In genomic region chr5:112020882-112021281, GRCm38 (mm10) we compare ENCODE assay signal across 12 mouse cellular contexts.
DNase-seq lines count a peak whose midpoint lies in the region; ATAC-seq lines count a peak whose summit lies in the region.
"Had no signal": no experiment of that assay in that cellular context is flagged by ENCODE, and none has a peak within 500 bp of the region (broad histone marks: within the 10 kb centered on the region; RNA-seq: fewer than 3 reads in every experiment).

No protein-coding gene starts in this region.

- H3K4me2 ChIP-seq in forebrain, embryonic 16.5 days (ENCODE audit: low read length), result no peak overlapping the region
- H3K4me2 ChIP-seq in neural tube, embryonic 15.5 days, result no peak overlapping the region

- no peaks in the 10 kb centered on the region; the same call in 1 of the 2 replicates for H3K9me3 ChIP-seq in heart, embryonic 10.5 days
- no peaks in the 10 kb centered on the region for H3K9me3 ChIP-seq in forebrain, embryonic 16.5 days (ENCODE audit: control insufficient read depth, low read length)
- no peaks in the 10 kb centered on the region for H3K9me3 ChIP-seq in neural tube, embryonic 15.5 days (replicated peaks)
- H3K9me3 ChIP-seq: embryonic facial prominence, embryonic 10.5 days had no signal

- H3K27me3 ChIP-seq in heart, embryonic 10.5 days (ENCODE audit: insufficient read depth, poor library complexity, severe bottlenecking), result peaks cover 10% of the 10 kb centered on the region; the same call in 1 of the 2 replicates
- no peaks in the 10 kb centered on the region for H3K27me3 ChIP-seq in forebrain, embryonic 16.5 days (replicated peaks; ENCODE audit: control insufficient read depth, insufficient read depth, low read length)
- peaks cover 8% of the 10 kb centered on the region for H3K27me3 ChIP-seq in neural tube, embryonic 15.5 days (replicated peaks)

- peak; percentile 86 for ATAC-seq in forebrain, embryonic 16.5 days
- peak; percentile 59; the same call in 1 of the 2 replicates for ATAC-seq in neural tube, embryonic 15.5 days (ENCODE audit: low FRiP score)

- no peak overlapping the region for H3K4me3 ChIP-seq in heart, embryonic 10.5 days
- no peak overlapping the region for H3K4me3 ChIP-seq in forebrain, embryonic 16.5 days (replicated peaks; ENCODE audit: low read length)
- no peak overlapping the region for H3K4me3 ChIP-seq in neural tube, embryonic 15.5 days (replicated peaks)
- H3K4me3 ChIP-seq: embryonic facial prominence, embryonic 10.5 days; left cerebral cortex, adult 2 months had no signal

- H3K9ac ChIP-seq in forebrain, embryonic 16.5 days (replicated peaks; ENCODE audit: low read depth, low read length), result no peak overlapping the region
- H3K9ac ChIP-seq in neural tube, embryonic 15.5 days (replicated peaks), result no peak overlapping the region

- H3K4me1 ChIP-seq in heart, embryonic 10.5 days, result no peaks in the 10 kb centered on the region
- H3K4me1 ChIP-seq in forebrain, embryonic 16.5 days (replicated peaks; ENCODE audit: control insufficient read depth, insufficient read depth, low read length), result peaks cover 16% of the 10 kb centered on the region
- no peaks in the 10 kb centered on the region for H3K4me1 ChIP-seq in neural tube, embryonic 15.5 days
- H3K4me1 ChIP-seq: embryonic facial prominence, embryonic 10.5 days had no signal

- peak; percentile 99 for DNase-seq in heart, adult 11 months
- DNase-seq in heart, embryonic 10.5 days (ENCODE audit: low spot score), result no peak
- DNase-seq in right cerebral cortex, adult 18-20 months, result peak; percentile 22
- no peak for DNase-seq in right cerebral cortex, adult 2 months (ENCODE audit: low spot score in 2 of 2)
- no peak for DNase-seq in kidney, adult 8-10 months
- DNase-seq in ovary, postnatal 10 days (ENCODE audit: low spot score), result no peak
- DNase-seq: kidney, adult 11 months; lung, adult 2 months had no signal

- no peak overlapping the region for H3K27ac ChIP-seq in heart, embryonic 10.5 days
- H3K27ac ChIP-seq in forebrain, embryonic 16.5 days (ENCODE audit: low read length), result no peak overlapping the region
- H3K27ac ChIP-seq in neural tube, embryonic 15.5 days (replicated peaks), result no peak overlapping the region
- H3K27ac ChIP-seq: embryonic facial prominence, embryonic 10.5 days; left cerebral cortex, adult 2 months had no signal

- WGBS in heart, embryonic 10.5 days, result 57% methylated on average over 2 of the region's 2 CpGs
- WGBS in forebrain, embryonic 16.5 days, result 33% methylated on average over 2 of the region's 2 CpGs
- 53% methylated on average over 2 of the region's 2 CpGs for WGBS in neural tube, embryonic 15.5 days

- H3K36me3 ChIP-seq in heart, embryonic 10.5 days, result no peaks in the 10 kb centered on the region
- H3K36me3 ChIP-seq in forebrain, embryonic 16.5 days (ENCODE audit: control insufficient read depth, insufficient read depth), result no peaks in the 10 kb centered on the region
- H3K36me3 ChIP-seq in neural tube, embryonic 15.5 days, result no peaks in the 10 kb centered on the region
- H3K36me3 ChIP-seq: embryonic facial prominence, embryonic 10.5 days had no signal

Comparison
In these comparisons a context has a peak if more than half of its experiments do, and no peak if none do; other contexts are left out.
1. DNase-seq: peak in heart, adult 11 months (single experiment) and right cerebral cortex, adult 18-20 months (single experiment); none in heart, embryonic 10.5 days (single experiment), right cerebral cortex, adult 2 months (0 of 2), kidney, adult 8-10 months (0 of 2) and ovary, postnatal 10 days (single experiment).